Mouse (Mus musculus) small intestine, adult 2 months (tissue): Measurements from ENCODE around the gene Ooep. TPM values are rescaled to one million over a fixed set of nuclear protein-coding genes. Genes with fewer than 3 reads are reported as not detected.
"Not testable (repeated sequence)": the region's sequence is repeated elsewhere in the genome, so short reads cannot be mapped to it uniquely, and the experiment has no call there.

Experiments used
- H3K27ac ChIP-seq: fragments of 200-500 bp; 2 replicates; pipeline ENCODE4 v1.5.1; 2012; ENCODE audit warnings: low read depth, low read length, control low read depth, inconsistent platforms; ENCODE audit not compliant: insufficient read depth
- H3K27me3 ChIP-seq: fragments of 200-500 bp; 2 replicates; pipeline ENCODE4 v1.6.1; 2012; ENCODE audit warnings: mild to moderate bottlenecking, moderate library complexity, low read length, inconsistent platforms; ENCODE audit not compliant: control insufficient read depth, insufficient read depth
- H3K36me3 ChIP-seq: fragments of 200-500 bp; 2 replicates; pipeline ENCODE4 v1.6.1; 2012; ENCODE audit warnings: mild to moderate bottlenecking, low read length, control low read depth, inconsistent platforms; ENCODE audit not compliant: control insufficient read depth, insufficient read depth
- H3K4me1 ChIP-seq: fragments of 200-500 bp; 2 replicates; pipeline ENCODE4 v1.6.1; 2012; ENCODE audit warnings: low read length, inconsistent platforms, mixed read lengths; ENCODE audit not compliant: control insufficient read depth, insufficient read depth, insufficient read length
- H3K4me3 ChIP-seq: fragments of 200-500 bp; 2 replicates; pipeline ENCODE4 v1.5.1; 2012; ENCODE audit warnings: low read depth, mild to moderate bottlenecking, control low read depth, inconsistent platforms, low read length, moderate library complexity
- CTCF ChIP-seq: fragments of 200-500 bp; IDR thresholded peaks from 2 replicates; pipeline ENCODE4 v1.5.1; 2012; ENCODE audit warnings: low read depth, mild to moderate bottlenecking, control low read depth, inconsistent platforms, low read length, moderate library complexity, mixed read lengths; ENCODE audit not compliant: insufficient replicate concordance, insufficient read length; ENCODE audit errors: extremely low read depth
- POLR2A ChIP-seq: fragments of 200-500 bp; IDR thresholded peaks from 2 replicates; pipeline ENCODE4 v1.6.1; 2012; ENCODE audit warnings: low read depth, mild to moderate bottlenecking, control low read depth, inconsistent platforms, low read length, moderate library complexity
- WGBS: fragments of 180-500 bp; shearing (Covaris S2); methylation state at CpG from one replicate; pipeline ENCODE4 v1.1.7; 2018; 5-methylcytosine and 5-hydroxymethylcytosine counted together
- polyA plus RNA-seq: library from polyadenylated mRNA; depleted of rRNA; stranded (reverse); fragments of >200 nt; gene quantifications from 2 replicates; pipeline ENCODE4 v1.2.3, GENCODE M21; 2012

Ooep gene
- polyA plus RNA-seq, 1 experiment, result not detected

- no peaks in the 10 kb centered on the region for H3K27me3 ChIP-seq
- H3K4me3 ChIP-seq, result no peak overlapping the region
- no peak overlapping the region for H3K27ac ChIP-seq
- 9% methylated on average over 9 of the region's 9 CpGs for WGBS
- H3K4me1 ChIP-seq, result peaks cover 5% of the 10 kb centered on the region; the same call in 1 of the 2 replicates
- no peaks in the 10 kb centered on the region for H3K36me3 ChIP-seq
- peak; percentile 68; the same call in 1 of the 2 replicates for TF ChIP-seq CTCF
- no peak for TF ChIP-seq POLR2A
Observed at GRCm38 (mm10) chr9:78358053-78358452, 20.5 kb downstream of the Ooep start.

GRCm38 (mm10) chr9:78355611-78356010, 22.9 kb downstream of the Ooep start, which contains the start of gene Gsta2:
Gene Gsta2, minus strand, starts transcription at chr9:78355788.
- Histone ChIP-seq H3K27me3 (no peaks in the 10 kb centered on the region), H3K4me3 (no peak within 1 kb of the TSS), H3K27ac (no peak within 1 kb of the TSS), H3K36me3 (no peaks in the 10 kb centered on the region), H3K4me1 (peaks cover 5% of the 10 kb centered on the region; the same call in 1 of the 2 replicates)
- TF ChIP-seq POLR2A (no peak), CTCF (no peak)
- 89% methylated on average over 8 of the region's 8 CpGs for WGBS

- TF ChIP-seq CTCF (no peak), POLR2A (no peak)
- Histone ChIP-seq H3K36me3 (no peaks in the 10 kb centered on the region), H3K4me1 (peaks cover 5% of the 10 kb centered on the region; the same call in 1 of the 2 replicates), H3K27ac (no peak overlapping the region), H3K4me3 (no peak overlapping the region), H3K27me3 (no peaks in the 10 kb centered on the region)
- 67% methylated on average over 11 of the region's 11 CpGs for WGBS
Observed at GRCm38 (mm10) chr9:78354665-78355578, 23.6 kb downstream of the Ooep start.

- H3K4me1 ChIP-seq, result peaks cover 10% of the 10 kb centered on the region; the same call in 1 of the 2 replicates
- H3K36me3 ChIP-seq, result no peaks in the 10 kb centered on the region
- H3K27me3 ChIP-seq, result no peaks in the 10 kb centered on the region
- no peak overlapping the region for H3K27ac ChIP-seq
- WGBS, result 72% methylated on average over 6 of the region's 6 CpGs
- no peak for TF ChIP-seq POLR2A
- no peak for TF ChIP-seq CTCF
- H3K4me3 ChIP-seq, result no peak overlapping the region
Observed at GRCm38 (mm10) chr9:78351504-78352220, 26.9 kb downstream of the Ooep start.

GRCm38 (mm10) chr9:78350007-78350406, 28.5 kb downstream of the Ooep start:
- not testable (repeated sequence) for H3K27ac ChIP-seq, H3K27me3 ChIP-seq, H3K4me1 ChIP-seq, H3K4me3 ChIP-seq, H3K36me3 ChIP-seq

- H3K36me3 ChIP-seq, H3K4me1 ChIP-seq, H3K4me3 ChIP-seq, H3K27ac ChIP-seq, H3K27me3 ChIP-seq: not testable (repeated sequence)
- 50% methylated on average over 3 of the region's 3 CpGs for WGBS
Observed at GRCm38 (mm10) chr9:78349141-78349540, 29.4 kb downstream of the Ooep start.

- not testable (repeated sequence) for H3K4me1 ChIP-seq, H3K4me3 ChIP-seq, H3K36me3 ChIP-seq, H3K27me3 ChIP-seq
- WGBS, result 35% methylated on average over 6 of the region's 6 CpGs
- peak overlapping the region; percentile 30; the same call in 1 of the 2 replicates for H3K27ac ChIP-seq
Observed at GRCm38 (mm10) chr9:78348206-78349004, 30.1 kb downstream of the Ooep start.
